Mouse (Mus musculus) bone marrow macrophage, adult 2 months (primary cell): ENCODE measurements at regions not wholly inside any gene's neighbourhood (a gene's known extent, or its start where the extent isn't known, plus 50 kb on each side); places are given as distances from the start of the nearest gene placed in this dataset.

Source experiments
- CTCF ChIP-seq: IDR thresholded peaks from 2 replicates; pipeline ENCODE4 v1.5.1; 2012; ENCODE audit warnings: low read depth, mild to moderate bottlenecking, low read length, moderate library complexity
- POLR2A ChIP-seq: IDR thresholded peaks from 2 replicates; pipeline ENCODE4 v1.6.1; 2012; ENCODE audit warnings: mild to moderate bottlenecking, low read depth, low read length, borderline replicate concordance

GRCm38 (mm10) chr15:11644779-11645178 lies 245.3 kb upstream of the Tars start:
- TF ChIP-seq CTCF: no peak
- TF ChIP-seq POLR2A: no peak
